Mouse (Mus musculus) frontal cortex, adult 2 months (tissue): Measurements from ENCODE around the gene Wdr59. TPM values are rescaled to one million over a fixed set of nuclear protein-coding genes. Genes with fewer than 3 reads are reported as not detected.
A peak's percentile ranks its signal among the peaks of the same experiment; 100 is the strongest.

Experiments
- DNase-seq, 2 experiments: peaks; one replicate each; pipeline ENCODE4 v3.0.0; 2022; ENCODE audit warnings: low spot score in 1 of 2; ENCODE audit errors: extremely low spot score in 1 of 2
- polyA plus RNA-seq: library from polyadenylated mRNA; depleted of rRNA; stranded (reverse); fragments of >200 nt; gene quantifications from 2 replicates; pipeline ENCODE4 v1.2.3, GENCODE M21; 2012; rRNA removed

The Wdr59 gene
- polyA plus RNA-seq = 14.8 and 17.2 TPM in 2 replicates

DNA sequence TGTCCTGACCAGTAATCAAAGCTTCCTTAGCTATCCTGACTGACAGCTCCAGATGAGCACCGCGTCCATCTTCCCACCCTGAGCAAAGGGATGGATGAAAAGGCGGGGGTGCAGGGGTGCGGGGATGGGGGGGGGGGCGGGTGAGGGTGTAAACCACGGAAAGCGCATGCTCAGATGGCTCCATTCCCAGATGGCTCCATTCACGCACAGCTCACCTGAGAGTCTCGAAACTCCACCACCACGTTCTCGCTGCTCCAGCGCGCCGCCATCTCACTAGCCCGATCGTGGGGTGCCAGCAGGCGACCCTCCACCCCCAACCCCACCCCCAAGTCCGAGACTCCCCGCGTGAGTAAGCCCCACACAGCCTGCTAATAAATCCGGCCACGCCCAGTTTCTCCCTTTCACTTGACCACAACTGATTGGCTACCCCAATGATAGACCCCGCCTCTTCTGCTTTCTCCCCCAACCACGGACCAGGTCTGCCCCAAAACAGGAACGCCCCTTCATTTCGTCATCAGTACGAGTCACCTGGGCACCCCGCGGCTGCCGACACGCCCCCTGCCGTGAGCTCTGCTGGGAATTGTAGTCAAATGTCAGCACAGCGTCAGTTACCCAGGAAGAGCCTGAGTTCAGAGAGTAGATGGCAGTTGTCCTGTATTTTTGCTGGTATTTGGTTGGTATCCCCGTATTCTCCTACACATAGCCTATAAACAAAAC lies at the start of gene Wdr59:
Gene Wdr59 (minus strand): TSS at position 380 of the 717 bp plus-strand sequence.
- DNase-seq = peak; percentile 97 to 98

- no peak for DNase-seq
Observed at GRCm38 (mm10) chr8:111571661-111572060, 49.8 kb upstream of the Wdr59 start.

GRCm38 (mm10) chr8:111570432-111570831 lies 48.5 kb upstream of the Wdr59 start:
- DNase-seq = no peak

DNA sequence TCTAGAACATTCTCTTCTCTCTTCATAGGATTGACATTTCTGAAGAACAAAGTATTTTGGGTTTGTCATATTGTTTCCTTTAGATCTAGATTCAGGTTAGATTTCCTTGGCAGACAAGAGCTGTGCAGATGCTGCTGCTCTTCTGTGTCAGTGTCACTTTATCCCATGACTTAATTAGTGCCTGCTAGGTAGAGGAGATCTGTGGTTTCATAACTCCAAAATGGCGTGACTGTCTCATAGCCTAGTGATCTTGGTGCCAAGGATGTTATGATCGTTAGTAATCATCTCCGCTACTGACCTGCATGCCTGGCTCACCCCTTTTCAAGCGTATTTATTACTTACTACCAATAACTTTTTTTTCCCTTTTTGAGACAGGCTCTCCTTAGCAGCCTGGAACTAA lies 48.0 kb upstream of the Wdr59 start:
- DNase-seq = no peak

DNA sequence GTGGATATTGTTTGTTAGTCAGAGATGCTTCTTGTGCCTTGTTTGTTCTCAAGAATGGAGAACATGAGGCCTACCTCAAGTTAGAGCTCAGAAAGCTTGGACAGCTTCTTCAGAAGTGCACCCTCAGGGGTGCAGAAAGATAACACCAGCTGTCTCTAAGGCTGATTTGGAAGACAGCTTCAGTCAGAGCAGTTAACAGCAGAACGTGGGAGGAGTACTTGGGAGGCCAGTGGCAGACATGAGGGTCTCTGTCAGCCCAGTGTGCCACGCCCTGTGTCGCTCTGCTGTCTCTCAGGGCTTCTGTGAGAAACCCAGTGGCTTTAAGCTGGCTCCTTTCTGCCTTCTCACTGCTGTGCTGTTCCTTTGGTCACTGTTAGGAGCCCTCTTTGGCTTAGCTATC lies 46.1 kb upstream of the Wdr59 start:
- DNase-seq = no peak

DNA sequence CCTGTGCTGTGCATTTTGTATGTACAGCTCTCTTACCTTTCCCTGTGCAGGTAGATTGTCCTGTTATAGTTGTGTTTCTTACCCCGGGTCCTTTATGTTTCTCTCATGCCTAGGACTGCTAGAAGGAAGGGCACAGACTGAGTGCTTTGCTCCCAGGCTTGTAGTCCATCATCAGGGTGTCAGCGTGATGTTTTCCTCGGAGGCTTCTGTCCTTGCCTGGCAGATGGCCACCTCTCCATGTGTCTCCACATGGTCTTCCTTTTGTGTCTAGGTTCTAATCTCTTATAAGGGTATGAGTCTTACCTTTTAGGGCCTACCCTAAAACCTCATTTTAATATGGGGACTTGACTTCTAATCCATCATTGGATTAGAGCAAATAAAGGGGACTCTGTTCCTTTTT lies 45.7 kb upstream of the Wdr59 start:
- DNase-seq = no peak

- DNase-seq = no peak
Observed at GRCm38 (mm10) chr8:111566326-111566725, 44.4 kb upstream of the Wdr59 start.

GRCm38 (mm10) chr8:111565784-111566191 lies 43.9 kb upstream of the Wdr59 start:
- DNase-seq = no peak

GRCm38 (mm10) chr8:111564093-111564492 lies 42.2 kb upstream of the Wdr59 start:
- no peak for DNase-seq

- DNase-seq = no peak
Observed at GRCm38 (mm10) chr8:111563687-111564086, 41.8 kb upstream of the Wdr59 start.

- no peak for DNase-seq
Observed at GRCm38 (mm10) chr8:111563075-111563474, 41.2 kb upstream of the Wdr59 start.

DNA sequence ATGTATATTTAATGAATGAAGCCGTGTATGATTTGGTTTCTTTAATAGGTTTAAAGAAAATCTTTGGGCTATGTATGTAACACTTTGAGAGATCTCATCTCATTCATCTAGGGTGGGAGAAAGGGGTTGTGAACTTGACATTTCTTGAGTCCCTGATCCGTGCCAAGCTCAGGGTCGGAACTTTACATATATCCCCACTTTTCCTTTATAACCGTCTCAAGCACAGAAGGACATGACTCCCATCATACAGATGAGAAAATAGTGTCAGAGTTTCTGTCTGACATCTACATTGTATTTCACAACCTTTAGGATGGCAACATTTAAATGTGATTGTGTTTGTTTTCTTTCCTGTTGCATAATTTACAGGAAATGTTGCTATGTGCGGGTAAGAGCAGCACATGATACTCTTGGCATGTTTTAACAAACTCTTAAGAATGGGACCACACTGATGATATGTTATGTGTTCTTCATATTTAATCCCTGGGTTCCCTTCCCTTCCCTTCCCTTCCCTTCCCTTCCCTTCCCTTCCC lies 40.4 kb upstream of the Wdr59 start:
- no peak for DNase-seq

- DNase-seq = peak in 1 of 2 experiments; percentile 39
Observed at GRCm38 (mm10) chr8:111561824-111562223, 39.9 kb upstream of the Wdr59 start.

- no peak for DNase-seq
Observed at GRCm38 (mm10) chr8:111551511-111552130, 29.7 kb upstream of the Wdr59 start.

- DNase-seq = no peak
Observed at GRCm38 (mm10) chr8:111550002-111550870, 28.3 kb upstream of the Wdr59 start.

DNA sequence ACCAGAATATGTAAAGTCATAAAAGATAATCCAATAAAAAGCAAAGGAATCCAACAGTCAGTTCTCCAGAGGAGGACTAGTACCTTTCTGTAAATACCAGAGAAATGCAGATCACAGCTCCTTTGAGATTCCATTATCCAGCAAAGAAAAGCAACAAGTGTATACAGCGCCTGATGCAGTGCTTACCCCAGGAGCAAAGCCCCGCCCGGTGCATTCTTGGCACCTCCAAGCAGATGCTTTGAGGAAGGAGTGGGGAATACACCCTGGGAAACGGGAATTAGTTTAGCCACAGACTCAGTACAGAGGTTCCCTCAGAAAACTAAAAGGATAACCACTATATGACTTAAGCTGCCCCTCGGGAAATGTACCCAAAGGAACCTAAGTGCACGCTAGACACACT lies 26.3 kb upstream of the Wdr59 start:
- no peak for DNase-seq

DNA sequence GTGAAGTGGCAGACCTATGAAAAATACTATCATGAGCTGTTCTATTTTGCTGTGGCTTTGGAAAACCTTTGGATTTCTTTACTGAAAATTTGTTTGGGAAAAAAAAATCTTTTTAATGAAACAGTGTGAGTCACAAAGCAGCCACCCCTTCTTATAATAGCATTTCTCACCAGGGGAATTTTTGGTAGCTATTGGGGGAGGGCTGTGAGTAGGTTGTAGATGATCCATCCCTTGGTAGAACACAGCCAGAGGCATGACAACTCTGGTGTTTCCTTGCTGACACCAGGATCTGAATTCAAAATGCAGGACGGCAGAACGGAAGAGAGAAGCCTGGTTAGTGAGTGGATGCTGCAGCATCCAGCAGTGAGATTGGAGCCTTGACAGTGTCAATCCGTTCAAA lies 25.3 kb upstream of the Wdr59 start:
- DNase-seq = peak; percentile 45 to 66

DNA sequence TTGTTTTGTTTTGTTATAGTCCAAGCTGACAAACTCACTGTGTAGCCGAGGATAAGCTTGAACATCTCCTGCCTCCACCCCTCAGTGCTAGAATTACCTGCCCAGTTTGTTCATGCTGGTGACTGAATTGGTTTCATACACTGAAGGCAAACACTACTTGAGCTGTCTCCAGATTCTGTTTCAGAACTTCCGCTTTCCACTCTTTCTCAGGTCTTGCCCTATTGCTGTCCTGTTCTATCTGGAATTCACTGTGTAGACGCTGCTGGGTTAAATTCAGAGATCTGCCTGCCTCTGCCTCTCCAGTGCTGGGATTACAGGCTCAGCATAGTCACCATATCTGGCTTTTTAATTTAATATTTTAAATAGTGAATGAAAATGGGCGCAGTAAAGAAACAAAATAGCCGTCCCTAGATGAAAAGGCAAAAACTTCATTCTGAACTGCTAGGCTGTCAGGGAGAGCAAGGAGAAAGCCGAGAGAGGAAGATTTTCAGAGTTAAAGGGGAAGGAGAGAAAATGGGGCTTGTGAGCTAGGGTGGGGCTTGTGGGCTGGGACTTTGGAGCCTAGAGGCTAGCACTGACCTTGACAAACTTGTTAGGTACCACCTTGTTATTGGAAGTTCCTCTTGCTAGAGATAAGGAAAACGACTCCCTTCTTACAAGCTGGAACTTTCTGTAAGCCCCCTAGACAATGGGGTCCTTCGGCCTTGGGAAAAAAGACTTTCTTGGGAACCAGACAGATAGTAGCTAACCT lies 23.7 kb upstream of the Wdr59 start:
- DNase-seq = no peak

DNA sequence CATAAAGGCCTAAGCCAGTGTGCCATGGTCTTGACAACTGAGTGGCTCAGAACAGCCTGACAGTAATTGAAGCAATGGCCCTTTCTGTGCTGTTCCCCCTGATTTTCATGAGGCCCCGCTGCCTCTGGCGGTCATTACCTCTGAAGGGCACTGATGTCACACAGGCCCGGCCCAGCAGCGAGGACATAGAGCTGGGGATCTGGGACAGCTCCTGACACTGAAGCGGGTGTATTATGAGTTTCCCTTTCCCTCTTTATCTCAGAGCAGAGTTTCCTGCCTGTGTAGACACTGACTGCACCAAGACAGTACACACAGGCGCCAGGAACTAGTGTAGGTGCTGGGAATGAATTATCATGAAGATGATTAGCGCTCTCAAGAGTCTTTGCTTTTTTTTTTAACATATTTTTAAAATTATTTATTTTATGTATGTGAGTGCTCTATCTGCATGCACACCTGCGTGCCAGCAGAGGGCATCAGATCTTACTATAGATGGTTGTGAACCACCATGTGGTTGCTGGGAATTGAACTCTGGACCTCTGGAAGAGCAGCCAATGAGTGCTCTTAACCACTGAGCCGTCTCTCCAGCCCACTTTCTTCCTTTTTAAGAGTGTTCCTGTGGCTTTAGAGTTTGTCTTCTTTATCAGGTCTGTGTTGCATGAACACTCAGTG lies 22.0 kb upstream of the Wdr59 start:
- no peak for DNase-seq
